Mouse (Mus musculus) midbrain, embryonic 13.5 days (tissue): Measurements from ENCODE around the gene Manba. TPM values are rescaled to one million over a fixed set of nuclear protein-coding genes. Genes with fewer than 3 reads are reported as not detected.
"Not testable (repeated sequence)": the region's sequence is repeated elsewhere in the genome, so short reads cannot be mapped to it uniquely, and the experiment has no call there.

Source experiments
- ATAC-seq: fragments of 200-750 bp; cut with Nextera tagmentation; 2 replicates; pipeline ENCODE4 v1.8.0; 2017; ENCODE audit warnings: mild to moderate bottlenecking, moderate TSS enrichment, moderate library complexity
- H3K27ac ChIP-seq: fragments of 300-500 bp; sonication (generic); 2 replicates; pipeline ENCODE4 v1.5.1; 2015; ENCODE audit warnings: inconsistent platforms, mild to moderate bottlenecking, moderate library complexity
- H3K27me3 ChIP-seq: fragments of 300-500 bp; sonication (generic); 2 replicates; pipeline ENCODE4 v1.6.1; 2015; ENCODE audit warnings: mild to moderate bottlenecking, inconsistent platforms
- H3K36me3 ChIP-seq: fragments of 300-500 bp; sonication (generic); 2 replicates; pipeline ENCODE4 v1.6.1; 2015; ENCODE audit warnings: mild to moderate bottlenecking, inconsistent platforms
- H3K4me1 ChIP-seq: fragments of 300-500 bp; sonication (generic); replicated peaks from 2 replicates; pipeline ENCODE4 v1.6.1; 2015; ENCODE audit warnings: inconsistent platforms
- H3K4me2 ChIP-seq: fragments of 300-500 bp; sonication (generic); replicated peaks from 2 replicates; pipeline ENCODE4 v1.6.1; 2015; ENCODE audit warnings: moderate library complexity, mild to moderate bottlenecking, inconsistent platforms
- H3K4me3 ChIP-seq: fragments of 300-500 bp; sonication (generic); replicated peaks from 2 replicates; pipeline ENCODE4 v1.5.1; 2015; ENCODE audit warnings: mild to moderate bottlenecking, inconsistent platforms
- H3K9ac ChIP-seq: fragments of 300-500 bp; sonication (generic); replicated peaks from 2 replicates; pipeline ENCODE4 v1.6.1; 2015; ENCODE audit warnings: mild to moderate bottlenecking, inconsistent platforms
- H3K9me3 ChIP-seq: fragments of 300-500 bp; sonication (generic); 2 replicates; pipeline ENCODE4 v1.6.1; 2016; ENCODE audit warnings: mild to moderate bottlenecking, inconsistent platforms
- WGBS: fragments of 180-500 bp; shearing (Covaris S2); methylation state at CpG from one replicate; pipeline ENCODE4 v1.1.7; 2015; 5-methylcytosine and 5-hydroxymethylcytosine counted together
- polyA plus RNA-seq: library from polyadenylated mRNA; unstranded; fragments of >200 nt; fragmentation: Nextera tagmentation; extraction: Ambion mirVana; gene quantifications from 2 replicates; pipeline ENCODE4 v1.2.1, GENCODE M21; 2015

Manba gene
- polyA plus RNA-seq, 1 experiment from 2014 or later = 5.0 TPM

GRCm38 (mm10) chr3:135489865-135490520 is 4.6 kb downstream of the Manba start:
- Histone ChIP-seq H3K4me3 (no peak overlapping the region), H3K27ac (no peak overlapping the region), H3K9ac (no peak overlapping the region), H3K27me3 (no peaks in the 10 kb centered on the region), H3K36me3 (no peaks in the 10 kb centered on the region), H3K9me3 (no peaks in the 10 kb centered on the region), H3K4me1 (peaks cover 6% of the 10 kb centered on the region), H3K4me2 (no peak overlapping the region)
- no peak for ATAC-seq
- WGBS = 88% methylated on average over 5 of the region's 5 CpGs

GRCm38 (mm10) chr3:135491102-135491501 is 5.7 kb downstream of the Manba start:
- no peak overlapping the region for H3K27ac ChIP-seq

GRCm38 (mm10) chr3:135493320-135493719 is 7.9 kb downstream of the Manba start:
- not testable (repeated sequence) for H3K4me2 ChIP-seq, H3K9me3 ChIP-seq, H3K9ac ChIP-seq, H3K27ac ChIP-seq, H3K4me3 ChIP-seq, H3K4me1 ChIP-seq, ATAC-seq, H3K36me3 ChIP-seq, H3K27me3 ChIP-seq
- 88% methylated on average over 7 of the region's 7 CpGs for WGBS

More at GRCm38 (mm10) chr3:135491102-135491501, 5.7 kb downstream of the Manba start:
- H3K4me3 ChIP-seq = no peak overlapping the region
- H3K9ac ChIP-seq = no peak overlapping the region
- no peaks in the 10 kb centered on the region for H3K4me1 ChIP-seq
- H3K9me3 ChIP-seq = no peaks in the 10 kb centered on the region
- no peaks in the 10 kb centered on the region for H3K36me3 ChIP-seq
- no peak for ATAC-seq
- no peak overlapping the region for H3K4me2 ChIP-seq
- no peaks in the 10 kb centered on the region for H3K27me3 ChIP-seq
- WGBS = 87% methylated on average over 6 of the region's 6 CpGs

- not testable (repeated sequence) for H3K27ac ChIP-seq, ATAC-seq, H3K4me2 ChIP-seq, H3K4me1 ChIP-seq, H3K9me3 ChIP-seq, H3K9ac ChIP-seq, H3K4me3 ChIP-seq, H3K36me3 ChIP-seq, H3K27me3 ChIP-seq
- WGBS = 84% methylated on average over 4 of the region's 4 CpGs
These were observed 12.5 kb downstream of the Manba start for GRCm38 (mm10) chr3:135497956-135498355.

- H3K4me1 ChIP-seq = no peaks in the 10 kb centered on the region
- H3K27ac ChIP-seq = no peak overlapping the region
- H3K27me3 ChIP-seq = no peaks in the 10 kb centered on the region
- no peaks in the 10 kb centered on the region for H3K9me3 ChIP-seq
- H3K4me2 ChIP-seq = no peak overlapping the region
- no peak for ATAC-seq
- WGBS = 93% methylated on average over 5 of the region's 5 CpGs
- no peaks in the 10 kb centered on the region for H3K36me3 ChIP-seq
- no peak overlapping the region for H3K9ac ChIP-seq
- H3K4me3 ChIP-seq = no peak overlapping the region
These were observed 13.5 kb downstream of the Manba start for GRCm38 (mm10) chr3:135498891-135499290.

GRCm38 (mm10) chr3:135503160-135503559 is 17.7 kb downstream of the Manba start:
- no peaks in the 10 kb centered on the region for H3K36me3 ChIP-seq
- no peaks in the 10 kb centered on the region for H3K9me3 ChIP-seq
- H3K9ac ChIP-seq = no peak overlapping the region
- H3K27ac ChIP-seq = no peak overlapping the region
- WGBS = 88% methylated on average over 5 of the region's 5 CpGs
- H3K4me1 ChIP-seq = no peaks in the 10 kb centered on the region
- no peaks in the 10 kb centered on the region for H3K27me3 ChIP-seq
- H3K4me3 ChIP-seq = no peak overlapping the region
- ATAC-seq = no peak
- H3K4me2 ChIP-seq = no peak overlapping the region

- 65% methylated on average over 10 of the region's 10 CpGs for WGBS
- Histone ChIP-seq H3K4me2 (no peak overlapping the region), H3K36me3 (no peaks in the 10 kb centered on the region), H3K9me3 (no peaks in the 10 kb centered on the region), H3K4me3 (no peak overlapping the region), H3K9ac (no peak overlapping the region), H3K27me3 (no peaks in the 10 kb centered on the region), H3K4me1 (no peaks in the 10 kb centered on the region), H3K27ac (no peak overlapping the region)
- no peak for ATAC-seq
These were observed 20.0 kb downstream of the Manba start for GRCm38 (mm10) chr3:135505369-135505909.

- no peak for ATAC-seq
- Histone ChIP-seq H3K4me1 (no peaks in the 10 kb centered on the region), H3K4me2 (no peak overlapping the region), H3K9ac (no peak overlapping the region), H3K36me3 (no peaks in the 10 kb centered on the region), H3K9me3 (no peaks in the 10 kb centered on the region), H3K27ac (no peak overlapping the region), H3K4me3 (no peak overlapping the region), H3K27me3 (no peaks in the 10 kb centered on the region)
- 92% methylated on average over 13 of the region's 13 CpGs for WGBS
These were observed 20.6 kb downstream of the Manba start for GRCm38 (mm10) chr3:135505916-135506482.

GRCm38 (mm10) chr3:135507506-135507905 is 22.1 kb downstream of the Manba start:
- no peaks in the 10 kb centered on the region for H3K36me3 ChIP-seq
- no peaks in the 10 kb centered on the region for H3K9me3 ChIP-seq
- H3K27me3 ChIP-seq = no peaks in the 10 kb centered on the region
- H3K4me1 ChIP-seq = no peaks in the 10 kb centered on the region
- no peak overlapping the region for H3K9ac ChIP-seq
- no peak for ATAC-seq
- H3K4me2 ChIP-seq = no peak overlapping the region
- 96% methylated on average over 7 of the region's 7 CpGs for WGBS
- no peak overlapping the region for H3K27ac ChIP-seq
- no peak overlapping the region for H3K4me3 ChIP-seq

- no peak overlapping the region for H3K4me3 ChIP-seq
These were observed 22.8 kb downstream of the Manba start for GRCm38 (mm10) chr3:135508191-135508590.

GRCm38 (mm10) chr3:135510372-135510771 is 25.0 kb downstream of the Manba start:
- 91% methylated on average over 3 of the region's 3 CpGs for WGBS
- H3K4me3 ChIP-seq = no peak overlapping the region
- H3K9ac ChIP-seq = no peak overlapping the region
- no peak overlapping the region for H3K4me2 ChIP-seq
- no peaks in the 10 kb centered on the region for H3K27me3 ChIP-seq
- no peaks in the 10 kb centered on the region for H3K9me3 ChIP-seq
- no peaks in the 10 kb centered on the region for H3K36me3 ChIP-seq
- H3K4me1 ChIP-seq = peaks cover 7% of the 10 kb centered on the region
- H3K27ac ChIP-seq = no peak overlapping the region
- ATAC-seq = no peak

More at GRCm38 (mm10) chr3:135508191-135508590, 22.8 kb downstream of the Manba start:
- no peak for ATAC-seq
- 87% methylated on average over 1 of the region's 1 CpGs for WGBS
- H3K9me3 ChIP-seq = no peaks in the 10 kb centered on the region
- H3K27ac ChIP-seq = no peak overlapping the region
- H3K27me3 ChIP-seq = no peaks in the 10 kb centered on the region
- H3K9ac ChIP-seq = no peak overlapping the region
- no peaks in the 10 kb centered on the region for H3K36me3 ChIP-seq
- no peak overlapping the region for H3K4me2 ChIP-seq
- peaks cover 3% of the 10 kb centered on the region for H3K4me1 ChIP-seq

- Histone ChIP-seq H3K27ac (no peak overlapping the region), H3K9ac (no peak overlapping the region), H3K4me2 (no peak overlapping the region), H3K4me3 (no peak overlapping the region), H3K36me3 (no peaks in the 10 kb centered on the region), H3K9me3 (no peaks in the 10 kb centered on the region), H3K27me3 (no peaks in the 10 kb centered on the region), H3K4me1 (peaks cover 7% of the 10 kb centered on the region)
- WGBS = 51% methylated on average over 11 of the region's 11 CpGs
- no peak for ATAC-seq
These were observed 26.3 kb downstream of the Manba start for GRCm38 (mm10) chr3:135511683-135512082.
